Mouse (Mus musculus) MEL (cell line): ENCODE data around the gene Thg1l. TPM values are rescaled to one million over a fixed set of nuclear protein-coding genes. Genes with fewer than 3 reads are reported as not detected.

ENCODE experiments used
- DNase-seq: peaks from one replicate; pipeline ENCODE4 v3.0.0; 2011; ENCODE audit warnings: low read depth, low spot score
- H3K27ac ChIP-seq: 2 replicates; pipeline ENCODE4 v1.5.1; 2012; ENCODE audit warnings: low read depth, mild to moderate bottlenecking, control low read depth, low read length, moderate library complexity; ENCODE audit not compliant: control insufficient read depth
- H3K27me3 ChIP-seq, 2 experiments: fragments of 150-350 bp in 1 of 2; sonication (generic) in 1 of 2; 2 replicates each; pipeline ENCODE4 v1.6.1; 2012; ENCODE audit warnings: low read length in 2 of 2, mild to moderate bottlenecking in 2 of 2, improper control_type of control experiment in 1 of 2, moderate library complexity in 1 of 2; ENCODE audit not compliant: insufficient read depth in 2 of 2, control insufficient read depth in 1 of 2
- H3K36me3 ChIP-seq, 2 experiments: 2 replicates each; pipeline ENCODE4 v1.6.1; 2012 to 2014; ENCODE audit warnings: low read length in 2 of 2, improper control_type of control experiment in 1 of 2, inconsistent platforms in 1 of 2, mild to moderate bottlenecking in 1 of 2; ENCODE audit not compliant: insufficient read depth in 2 of 2, control insufficient read depth in 1 of 2
- H3K4me1 ChIP-seq, 2 experiments: fragments of 150-350 bp in 1 of 2; sonication (generic) in 1 of 2; 2 replicates each; pipeline ENCODE4 v1.6.1; 2012; ENCODE audit warnings: low read length in 2 of 2, improper control_type of control experiment in 1 of 2, mild to moderate bottlenecking in 1 of 2; ENCODE audit not compliant: insufficient read depth in 2 of 2, control insufficient read depth in 1 of 2
- H3K4me3 ChIP-seq, 2 experiments: fragments of 150-350 bp in 1 of 2; sonication (generic) in 1 of 2; 2 replicates each; pipeline ENCODE4 v1.5.1; 2012; ENCODE audit warnings: low read depth in 2 of 2, low read length in 2 of 2, mild to moderate bottlenecking in 2 of 2, moderate library complexity in 2 of 2, control low read depth in 1 of 2, improper control_type of control experiment in 1 of 2; ENCODE audit not compliant: control insufficient read depth in 1 of 2, insufficient read depth in 1 of 2
- H3K79me2 ChIP-seq: 2 replicates; pipeline ENCODE4 v1.6.1; 2012; ENCODE audit warnings: mild to moderate bottlenecking, low read length, moderate library complexity; ENCODE audit not compliant: control insufficient read depth, poor library complexity, insufficient read depth
- H3K9ac ChIP-seq: 2 replicates; pipeline ENCODE4 v1.6.1; 2012; ENCODE audit warnings: low read depth, mild to moderate bottlenecking, control low read depth, low read length, moderate library complexity; ENCODE audit not compliant: control insufficient read depth, poor library complexity, severe bottlenecking
- H3K9me3 ChIP-seq: fragments of 150-350 bp; sonication (generic); replicated peaks from 2 replicates; pipeline ENCODE4 v1.6.1; 2012; ENCODE audit warnings: mild to moderate bottlenecking, low read length, improper control_type of control experiment, moderate library complexity; ENCODE audit not compliant: insufficient read depth
- BHLHE40 ChIP-seq: IDR thresholded peaks from 2 replicates; pipeline ENCODE4 v1.6.1; 2012; ENCODE audit warnings: low read depth, mild to moderate bottlenecking, inconsistent platforms, low read length, improper control_type of control experiment, borderline replicate concordance
- CHD1 ChIP-seq: IDR thresholded peaks from 2 replicates; pipeline ENCODE4 v1.6.1; 2012; ENCODE audit warnings: low read depth, mild to moderate bottlenecking, inconsistent platforms, low read length, improper control_type of control experiment
- ELF1 ChIP-seq: IDR thresholded peaks from 2 replicates; pipeline ENCODE4 v1.6.1; 2014; ENCODE audit warnings: low read depth, mild to moderate bottlenecking, inconsistent platforms, low read length, improper control_type of control experiment, moderate library complexity
- ETS1 ChIP-seq: IDR thresholded peaks from 2 replicates; pipeline ENCODE4 v1.6.1; 2012; ENCODE audit warnings: low read depth, mild to moderate bottlenecking, inconsistent platforms, low read length, improper control_type of control experiment, moderate library complexity
- GABPA ChIP-seq: IDR thresholded peaks from 2 replicates; pipeline ENCODE4 v1.6.1; 2012; ENCODE audit warnings: low read depth, mild to moderate bottlenecking, inconsistent platforms, low read length, improper control_type of control experiment, moderate library complexity
- GATA1 ChIP-seq: IDR thresholded peaks from 2 replicates; pipeline ENCODE4 v1.6.1; 2011; ENCODE audit warnings: low read depth, low read length, improper control_type of control experiment
- HCFC1 ChIP-seq: IDR thresholded peaks from 2 replicates; pipeline ENCODE4 v1.6.1; 2012; ENCODE audit warnings: low read depth, mild to moderate bottlenecking, inconsistent platforms, low read length, improper control_type of control experiment, moderate library complexity
- JUND ChIP-seq: IDR thresholded peaks from 2 replicates; pipeline ENCODE4 v1.6.1; 2011; ENCODE audit warnings: low read depth, mild to moderate bottlenecking, improper control_type of control experiment, low read length
- KAT2A ChIP-seq: conservative IDR thresholded peaks from 2 replicates; pipeline ENCODE4 v1.6.1; 2012; ENCODE audit warnings: low read depth, low read length, improper control_type of control experiment, inconsistent platforms
- MAFK ChIP-seq: IDR thresholded peaks from 2 replicates; pipeline ENCODE4 v1.6.1; 2011; ENCODE audit warnings: low read depth, mild to moderate bottlenecking, low read length, improper control_type of control experiment, borderline replicate concordance
- MAX ChIP-seq: IDR thresholded peaks from 2 replicates; pipeline ENCODE4 v1.6.1; 2011; ENCODE audit warnings: low read length, improper control_type of control experiment
- MAZ ChIP-seq: IDR thresholded peaks from 2 replicates; pipeline ENCODE4 v1.6.1; 2012; ENCODE audit warnings: low read depth, mild to moderate bottlenecking, inconsistent platforms, low read length, improper control_type of control experiment
- MEF2A ChIP-seq: IDR thresholded peaks from 2 replicates; pipeline ENCODE4 v1.6.1; 2014; ENCODE audit warnings: low read depth, mild to moderate bottlenecking, inconsistent platforms, low read length, improper control_type of control experiment; ENCODE audit not compliant: poor library complexity, insufficient replicate concordance, severe bottlenecking; ENCODE audit errors: extremely low read depth
- MXI1 ChIP-seq: IDR thresholded peaks from 2 replicates; pipeline ENCODE4 v1.6.1; 2011; ENCODE audit warnings: mild to moderate bottlenecking, low read depth, low read length, improper control_type of control experiment
- NRF1 ChIP-seq: IDR thresholded peaks from 2 replicates; pipeline ENCODE4 v1.6.1; 2014; ENCODE audit warnings: low read depth, mild to moderate bottlenecking, inconsistent platforms, low read length, improper control_type of control experiment, moderate library complexity; ENCODE audit not compliant: poor library complexity, insufficient read depth, severe bottlenecking
- POLR2AphosphoS2 ChIP-seq: IDR thresholded peaks from 2 replicates; pipeline ENCODE4 v1.6.1; 2011; ENCODE audit warnings: low read length, improper control_type of control experiment
- RAD21 ChIP-seq: IDR thresholded peaks from 2 replicates; pipeline ENCODE4 v1.6.1; 2011; ENCODE audit warnings: mild to moderate bottlenecking, low read depth, low read length, improper control_type of control experiment
- SIN3A ChIP-seq: IDR thresholded peaks from 2 replicates; pipeline ENCODE4 v1.6.1; 2012; ENCODE audit warnings: low read length, improper control_type of control experiment, inconsistent platforms
- SMC3 ChIP-seq: IDR thresholded peaks from 2 replicates; pipeline ENCODE4 v1.6.1; 2011; ENCODE audit warnings: low read depth, low read length, improper control_type of control experiment
- TAL1 ChIP-seq: IDR thresholded peaks from 2 replicates; pipeline ENCODE4 v1.6.1; 2012; ENCODE audit warnings: mild to moderate bottlenecking, inconsistent platforms, low read length, moderate library complexity, mixed read lengths
- TBP ChIP-seq: IDR thresholded peaks from 2 replicates; pipeline ENCODE4 v1.8.0; 2011; ENCODE audit warnings: low read depth, low read length, improper control_type of control experiment
- TCF12 ChIP-seq: IDR thresholded peaks from 2 replicates; pipeline ENCODE4 v1.6.1; 2014; ENCODE audit warnings: low read depth, mild to moderate bottlenecking, inconsistent platforms, low read length, improper control_type of control experiment, moderate library complexity
- UBTF ChIP-seq: IDR thresholded peaks from 2 replicates; pipeline ENCODE4 v1.6.1; 2012; ENCODE audit warnings: low read depth, mild to moderate bottlenecking, inconsistent platforms, low read length, improper control_type of control experiment, moderate library complexity, borderline replicate concordance; ENCODE audit not compliant: insufficient read depth
- USF1 ChIP-seq: IDR thresholded peaks from 2 replicates; pipeline ENCODE4 v1.6.1; 2014; ENCODE audit warnings: low read depth, mild to moderate bottlenecking, inconsistent platforms, low read length, improper control_type of control experiment, moderate library complexity
- ZC3H11A ChIP-seq: IDR thresholded peaks from 2 replicates; pipeline ENCODE4 v1.6.1; 2012; ENCODE audit warnings: low read depth, mild to moderate bottlenecking, inconsistent platforms, low read length, improper control_type of control experiment
- ZKSCAN1 ChIP-seq: IDR thresholded peaks from 2 replicates; pipeline ENCODE4 v1.6.1; 2012; ENCODE audit warnings: low read depth, mild to moderate bottlenecking, inconsistent platforms, low read length, improper control_type of control experiment, moderate library complexity
- ZNF384 ChIP-seq: IDR thresholded peaks from 2 replicates; pipeline ENCODE4 v1.6.1; 2012; ENCODE audit warnings: low read depth, mild to moderate bottlenecking, inconsistent platforms, low read length, improper control_type of control experiment
- polyA plus RNA-seq, 2 experiments: library from polyadenylated mRNA; stranded (reverse) in 1 of 2; unstranded in 1 of 2; fragments of >175 nt in 1 of 2; fragments of >200 nt in 1 of 2; gene quantifications; 2 replicates each; pipeline versions ENCODE4 v1.2.1 to v1.2.4; 2012; ENCODE audit warnings: low replicate concordance in 2 of 2, low read depth in 1 of 2; ENCODE audit not compliant: insufficient read length in 2 of 2, insufficient read depth in 1 of 2, missing spikeins in 1 of 2
- total RNA-seq: library from RNA; depleted of rRNA; stranded (reverse); fragments of 300-350 nt; gene quantifications from 2 replicates; pipeline ENCODE4 v1.2.3, GENCODE M21; 2012

The Thg1l gene
- total and polyA plus RNA-seq, 3 experiments: 65.8 to 569 (median 77.5) TPM

GRCm38 (mm10) chr11:45921480-45921898 is 33.8 kb downstream of the Thg1l start:
- H3K9ac ChIP-seq: no peak overlapping the region
- peaks cover 3% of the 10 kb centered on the region in 2 experiments; a peak in 1 of 4 replicates for H3K27me3 ChIP-seq
- DNase-seq: no peak
- H3K79me2 ChIP-seq: no peaks in the 10 kb centered on the region
- TF ChIP-seq ETS1 (no peak), BHLHE40 (no peak), ZC3H11A (no peak), SMC3 (no peak), RAD21 (no peak), GATA1 (no peak), ZKSCAN1 (no peak), TAL1 (no peak), JUND (no peak), MEF2A (no peak), POLR2AphosphoS2 (no peak), SIN3A (no peak), TCF12 (no peak), TBP (no peak), UBTF (no peak), ZNF384 (no peak), MAFK (no peak)
- TF ChIP-seq, all 39 proteins: peak for 0
- H3K9me3 ChIP-seq: no peaks in the 10 kb centered on the region
- no peak overlapping the region for H3K27ac ChIP-seq
- no peaks in the 10 kb centered on the region for H3K36me3 ChIP-seq
- no peak overlapping the region for H3K4me3 ChIP-seq
- no peaks in the 10 kb centered on the region for H3K4me1 ChIP-seq

GRCm38 (mm10) chr11:45921026-45921425 is 34.3 kb downstream of the Thg1l start:
- no peaks in the 10 kb centered on the region for H3K4me1 ChIP-seq
- H3K9ac ChIP-seq: no peak overlapping the region
- H3K4me3 ChIP-seq: no peak overlapping the region
- no peak for DNase-seq
- H3K27me3 ChIP-seq: peaks cover 3% of the 10 kb centered on the region in 2 experiments; a peak in 1 of 4 replicates
- H3K36me3 ChIP-seq: no peaks in the 10 kb centered on the region
- no peaks in the 10 kb centered on the region for H3K79me2 ChIP-seq
- TF ChIP-seq MXI1: no peak
- TF ChIP-seq HCFC1: no peak
- TF ChIP-seq GATA1: no peak
- no peak for TF ChIP-seq POLR2AphosphoS2
- TF ChIP-seq GABPA: no peak
- TF ChIP-seq BHLHE40: no peak
- TF ChIP-seq SIN3A: no peak
- TF ChIP-seq NRF1: no peak
- no peak for TF ChIP-seq MAZ
- no peak for TF ChIP-seq MAX
- no peak for TF ChIP-seq USF1
- TF ChIP-seq KAT2A: no peak
- TF ChIP-seq ELF1: no peak
- TF ChIP-seq CHD1: no peak
- no peak for TF ChIP-seq ZC3H11A
- TF ChIP-seq TCF12: no peak
- TF ChIP-seq MEF2A: no peak
- no peak overlapping the region for H3K27ac ChIP-seq
- no peaks in the 10 kb centered on the region for H3K9me3 ChIP-seq
